Mouse (Mus musculus): Measurements from ENCODE around the gene Cyp2d11.

- TF ChIP-seq CTCF (IDR thresholded peaks at IDR 0.05; ENCODE audit: low read depth, low read length), result no peak
- TF ChIP-seq EP300 (IDR thresholded peaks at IDR 0.05; ENCODE audit: insufficient read depth, low read depth, low read length), result no peak
- no peak for TF ChIP-seq POLR2A (IDR thresholded peaks at IDR 0.05; ENCODE audit: insufficient read depth, low read length)
These were observed 13.1 kb downstream of the Cyp2d11 start for GRCm38 (mm10) chr15:82380714-82381062.

Data from ES-Bruce4 (cell line).